Mouse (Mus musculus): ENCODE measurements around the gene Mif4gd. TPM values are rescaled to one million over a fixed set of nuclear protein-coding genes. Genes with fewer than 3 reads are reported as not detected.
"Not testable (repeated sequence)": the region's sequence is repeated elsewhere in the genome, so short reads cannot be mapped to it uniquely, and the experiment has no call there.

Mif4gd gene
- 10 to 100 TPM; 35.1 to 54.4 TPM for total RNA-seq (2021)
- long read RNA-seq, experiment 1, transcript Mif4gd-201 (6 exons, 1,372 nt): major isoform, 25 of 64 reads
- long read RNA-seq, experiment 1, transcript Mif4gd-202 (6 exons, 993 nt): minor isoform, 8 of 64 reads
- long read RNA-seq, experiment 1, partial matches to known transcripts: 6 of 64 reads
- long read RNA-seq, experiment 1, other reads (novel, unspliced or antisense): 21 of 64 reads
- long read RNA-seq, experiment 2, transcript Mif4gd-201 (6 exons, 1,372 nt): major isoform, 21 of 47 reads
- long read RNA-seq, experiment 2, transcript Mif4gd-202 (6 exons, 993 nt): minor isoform, 7 of 47 reads
- long read RNA-seq, experiment 2, partial matches to known transcripts: 0 of 47 reads
- long read RNA-seq, experiment 2, other reads (novel, unspliced or antisense): 17 of 47 reads

DNA sequence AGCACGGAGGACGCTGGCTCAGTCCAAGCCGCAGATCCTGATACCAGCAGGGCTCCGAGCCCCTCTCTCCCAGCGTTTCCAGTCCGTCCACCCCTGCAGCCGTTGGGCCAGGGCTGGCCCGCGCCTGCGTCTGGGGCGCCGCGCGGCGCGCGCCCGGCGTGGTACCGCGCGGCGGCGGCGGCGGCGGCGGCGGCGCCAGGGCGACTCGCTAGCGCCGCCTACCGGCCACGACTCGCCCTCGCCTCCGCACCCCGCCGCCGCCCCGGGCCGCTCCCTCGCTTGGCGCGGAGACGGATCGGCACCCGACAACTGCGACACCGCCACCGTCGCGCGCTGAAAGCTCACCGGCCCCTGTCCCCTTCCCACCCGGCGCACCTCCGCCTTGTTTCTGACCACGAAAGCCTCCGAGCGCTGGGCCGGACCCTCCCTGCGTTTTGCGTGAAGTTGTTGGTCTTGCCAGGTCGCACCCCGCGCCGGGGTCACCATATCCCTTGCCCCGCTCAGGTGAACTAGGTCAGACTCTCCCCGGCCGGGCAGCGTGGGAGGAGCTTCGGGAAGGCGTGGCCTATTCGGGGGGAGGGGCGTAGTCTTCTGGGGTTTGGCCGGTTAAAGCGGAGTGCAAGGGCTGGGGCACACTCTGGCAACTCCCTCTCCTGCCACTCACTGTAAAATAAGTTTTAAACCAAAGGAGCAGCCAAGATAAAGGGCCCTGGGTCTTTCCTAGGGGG is at the start of gene Mif4gd:
Gene Mif4gd, minus strand, starts transcription at position 560 of the 728 bp plus-strand sequence.
- peak; percentile 92 for DNase-seq

DNA sequence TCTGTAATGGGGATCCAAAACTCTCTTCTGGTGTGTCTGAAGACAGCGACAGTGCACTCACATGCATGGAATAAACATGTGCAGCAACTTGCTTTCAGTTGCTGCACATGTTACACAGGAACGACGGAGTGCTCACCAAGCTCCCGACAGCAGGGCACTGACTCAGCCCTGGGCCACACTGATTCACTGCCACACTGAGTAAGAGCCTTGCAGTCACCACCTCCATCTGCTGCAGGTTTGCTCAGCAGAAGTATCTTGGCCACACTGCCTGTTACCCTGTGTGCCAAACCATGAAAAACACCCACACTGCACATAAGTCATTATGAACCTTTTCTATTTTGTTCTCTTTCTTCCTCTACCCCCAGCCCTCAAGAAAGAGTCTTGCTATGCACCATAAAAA is 47.6 kb upstream of the Mif4gd start:
- no peak for DNase-seq

DNA sequence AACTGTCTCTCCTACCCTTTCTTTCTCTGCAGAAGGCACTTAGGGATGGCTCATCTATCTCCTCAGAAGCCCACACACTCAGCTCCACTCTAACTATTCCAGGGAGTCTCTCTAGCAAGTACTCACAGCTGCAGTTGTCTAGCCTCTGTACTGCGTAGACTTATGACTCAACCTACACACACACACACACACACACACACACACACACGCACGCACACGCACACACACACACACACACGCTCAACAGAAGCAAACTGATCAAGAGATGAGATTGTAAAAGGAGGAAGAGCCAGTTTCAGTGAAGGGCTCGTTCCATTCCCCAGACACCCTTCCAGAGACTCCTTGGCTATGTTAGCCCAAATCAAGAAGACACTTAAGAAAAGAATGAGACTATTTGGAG is 45.8 kb upstream of the Mif4gd start:
- DNase-seq: no peak

DNA sequence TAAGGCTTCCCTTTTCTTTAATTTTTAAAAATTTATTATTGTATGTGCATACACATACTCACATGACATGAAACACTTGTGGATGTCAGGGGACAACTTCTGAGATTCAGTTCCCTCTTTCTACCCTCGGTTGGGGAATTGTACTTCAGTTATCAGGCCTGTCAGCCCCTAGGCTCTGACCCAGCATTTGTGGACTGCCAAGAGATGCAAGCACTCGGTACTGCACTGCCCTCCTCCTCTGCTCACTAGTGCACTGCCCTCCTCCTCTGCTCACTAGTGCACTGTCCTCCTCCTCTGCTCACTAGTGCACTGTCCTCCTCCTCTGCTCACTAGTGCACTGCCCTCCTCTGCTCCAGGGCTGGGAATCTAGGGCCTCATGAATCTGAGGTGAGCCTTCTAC is 41.4 kb upstream of the Mif4gd start:
- DNase-seq: no peak

DNA sequence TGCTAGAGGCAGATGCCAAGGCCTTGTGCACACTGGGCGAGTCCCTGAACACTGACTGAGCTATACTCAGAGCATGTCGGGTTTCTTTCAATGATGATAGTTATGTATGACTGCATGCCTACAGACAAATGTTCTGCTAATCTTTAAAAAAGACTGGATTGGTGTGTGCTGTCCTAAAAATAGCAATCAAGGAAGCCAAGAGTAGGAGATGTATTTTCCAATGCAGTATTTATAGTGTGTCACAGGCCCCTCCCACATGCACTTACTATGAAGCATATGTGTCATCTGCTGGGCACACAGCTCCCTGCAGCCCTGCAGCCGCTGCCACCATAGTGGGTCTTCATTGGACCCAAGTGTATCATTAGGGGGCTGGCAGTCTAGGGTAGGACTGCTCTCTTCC is 40.4 kb upstream of the Mif4gd start:
- DNase-seq: no peak

DNA sequence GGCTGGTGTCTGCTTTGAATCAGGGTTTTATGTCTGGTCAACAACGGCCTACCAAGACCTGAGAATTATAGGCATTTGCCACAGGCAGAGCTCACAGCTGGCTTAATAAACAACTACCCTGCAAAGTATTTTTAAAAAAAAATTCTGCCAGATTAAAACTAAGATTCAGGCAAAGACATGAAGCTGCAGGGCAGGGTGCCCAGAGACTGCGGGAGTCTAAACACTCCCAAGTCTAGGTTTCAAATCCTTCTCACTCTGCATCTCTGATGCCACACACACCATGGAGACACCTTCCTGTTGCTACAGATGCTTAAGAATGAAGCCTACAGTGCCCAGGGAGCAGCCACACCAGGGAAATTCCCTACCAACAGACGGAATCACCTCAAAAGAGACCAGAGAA is 38.9 kb upstream of the Mif4gd start:
- DNase-seq: no peak

DNA sequence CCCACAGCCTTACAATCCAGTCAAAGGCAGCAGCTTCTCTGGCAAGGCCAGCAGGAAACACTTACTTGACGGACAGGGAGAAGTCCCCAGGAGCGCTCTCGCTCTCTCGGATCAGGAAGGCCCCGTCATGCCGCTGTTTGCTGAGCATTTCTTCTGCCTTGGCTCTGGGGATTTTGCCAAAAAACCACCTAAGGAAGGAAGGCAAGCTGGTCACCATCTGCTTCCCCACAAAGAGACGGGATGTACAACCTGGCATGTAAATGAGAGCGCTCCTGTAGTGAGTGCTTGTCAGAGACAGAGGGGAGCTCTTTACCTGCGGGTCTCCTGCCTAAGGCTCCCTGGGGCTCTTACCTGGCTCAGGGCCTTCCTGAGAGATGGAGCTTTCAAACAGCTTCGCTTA is 36.9 kb upstream of the Mif4gd start:
- no peak for DNase-seq

DNA sequence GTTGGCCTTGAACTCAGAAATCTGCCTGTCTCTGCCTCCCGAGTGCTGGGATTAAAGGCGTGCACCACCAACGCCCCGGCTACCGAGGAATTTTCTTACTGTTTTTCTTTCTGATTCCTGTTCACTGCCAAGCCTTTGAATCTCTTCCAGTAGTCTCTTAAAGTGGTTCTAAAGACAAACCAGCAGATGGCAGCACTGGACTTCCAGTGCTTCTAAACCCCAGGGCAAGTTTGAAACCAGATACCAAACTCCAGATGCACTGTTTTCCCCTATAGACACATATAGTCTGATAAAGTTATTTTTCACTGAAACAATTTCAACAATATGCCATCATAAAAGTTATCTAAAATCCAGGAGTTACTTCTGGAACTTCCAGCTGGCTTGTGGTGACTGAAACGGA is 34.7 kb upstream of the Mif4gd start:
- DNase-seq: no peak

DNA sequence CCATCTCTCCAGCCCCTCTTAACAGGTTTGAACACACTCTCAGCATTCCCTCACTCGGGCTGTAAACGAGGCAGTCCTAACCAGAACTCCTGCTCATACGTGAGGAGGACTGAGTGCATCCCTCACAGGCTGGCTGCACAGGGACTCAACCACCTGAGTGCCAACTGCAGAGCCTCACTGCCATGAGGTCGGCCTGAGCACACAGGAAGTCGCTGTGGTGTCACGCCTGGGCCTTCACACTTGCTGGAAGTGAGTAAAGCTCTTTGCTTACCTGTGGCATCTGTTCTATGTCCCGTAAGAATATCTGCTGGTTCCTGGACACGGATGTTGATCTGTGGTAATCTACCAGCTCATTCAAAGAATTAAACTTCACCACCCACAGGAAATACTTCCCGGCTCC is 33.7 kb upstream of the Mif4gd start:
- no peak for DNase-seq

DNA sequence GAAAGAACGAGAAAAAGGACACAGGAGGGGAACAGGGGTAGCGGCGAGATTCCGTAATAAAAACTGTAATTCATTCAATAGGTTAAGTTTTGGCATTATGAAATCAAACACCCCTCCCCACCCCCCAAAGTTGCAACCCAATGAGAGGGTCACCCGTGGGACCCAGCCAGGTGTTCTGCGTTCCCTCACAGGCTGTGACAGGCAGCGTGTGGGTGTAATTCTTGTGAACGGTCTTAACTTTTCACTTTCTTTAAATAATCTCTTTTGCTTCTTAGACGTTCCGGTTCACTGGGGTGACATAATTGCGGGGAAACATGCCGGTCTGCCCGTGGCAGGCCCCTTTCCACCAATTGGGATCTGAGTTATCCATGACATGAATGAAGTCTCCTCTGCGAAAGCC is 32.7 kb upstream of the Mif4gd start:
- not testable (repeated sequence) for DNase-seq

DNA sequence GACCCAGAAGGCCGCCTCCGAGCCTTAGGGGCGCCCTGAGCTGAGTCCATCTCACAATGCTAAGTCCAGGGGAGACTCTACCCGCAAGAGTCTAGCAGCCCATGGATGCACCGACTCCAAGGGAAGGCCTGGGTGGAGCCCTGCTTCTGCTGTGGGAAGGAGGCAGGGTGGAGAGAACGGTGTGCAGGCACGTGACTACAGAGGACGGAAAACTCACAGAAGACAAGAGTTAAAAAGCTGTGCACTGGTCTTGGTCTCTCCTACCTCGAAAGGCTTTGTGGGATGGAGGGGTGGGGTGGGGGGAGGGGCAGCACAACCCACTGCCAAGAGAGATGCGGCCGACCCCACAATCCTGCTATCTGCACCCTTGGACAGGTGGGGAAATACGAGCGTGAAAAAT is 31.5 kb upstream of the Mif4gd start:
- no peak for DNase-seq

DNA sequence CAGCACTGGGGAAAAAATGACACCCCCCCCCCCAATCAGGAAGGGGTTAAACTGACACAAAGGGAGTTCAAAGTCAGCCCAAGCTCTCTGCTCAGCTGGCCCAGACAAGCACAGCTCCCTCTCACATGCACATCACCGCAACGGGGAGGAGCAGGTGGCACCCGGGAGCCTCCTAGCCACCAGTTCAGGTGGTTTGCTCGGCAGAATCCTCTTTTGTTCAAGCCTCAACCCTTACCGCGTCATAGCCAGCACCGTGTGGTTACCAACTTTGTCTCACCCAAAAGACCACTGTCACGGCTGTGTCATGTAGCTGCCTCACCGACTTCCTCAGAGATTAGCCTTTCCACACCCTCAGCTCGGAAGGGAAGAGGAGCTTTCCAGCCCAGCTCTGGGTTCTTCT is 30.5 kb upstream of the Mif4gd start:
- no peak for DNase-seq

DNA sequence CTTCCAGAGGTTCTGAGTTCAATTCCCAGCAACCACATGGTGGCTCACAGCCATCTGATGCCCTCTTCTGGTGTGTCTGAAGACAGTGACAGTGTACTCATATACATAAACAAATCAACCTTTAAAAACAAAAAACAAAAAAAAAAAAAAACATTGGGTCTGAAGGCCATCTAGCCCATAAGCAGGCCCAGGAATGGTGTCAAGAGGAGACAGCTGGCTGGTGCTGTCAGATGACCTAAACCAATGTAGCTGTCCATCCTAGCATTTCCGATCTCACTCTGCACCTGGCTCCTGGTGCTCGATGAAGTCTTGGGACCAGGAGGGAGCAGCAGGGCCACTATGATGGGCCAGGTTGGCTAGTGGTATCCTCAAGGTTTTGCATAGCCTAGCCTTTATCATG is 29.9 kb upstream of the Mif4gd start:
- no peak for DNase-seq

DNA sequence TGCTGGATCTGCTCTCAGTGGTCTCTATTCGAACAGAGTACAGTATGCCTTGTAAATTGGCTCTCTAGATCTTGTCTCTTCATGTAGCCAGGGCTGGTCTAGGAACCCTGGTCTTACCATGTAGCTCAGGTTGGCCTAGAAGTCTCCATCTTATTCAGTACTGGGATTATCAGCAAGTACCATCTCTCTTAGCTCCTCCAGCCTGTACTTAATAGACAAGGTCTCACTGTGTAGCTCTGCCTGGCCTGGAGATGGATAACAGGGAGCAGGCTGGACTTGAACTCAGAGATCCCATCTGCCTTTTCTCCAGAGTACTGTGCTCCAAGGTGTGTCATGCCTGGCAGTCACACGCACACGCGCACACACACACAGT is 28.9 kb upstream of the Mif4gd start:
- DNase-seq: no peak

DNA sequence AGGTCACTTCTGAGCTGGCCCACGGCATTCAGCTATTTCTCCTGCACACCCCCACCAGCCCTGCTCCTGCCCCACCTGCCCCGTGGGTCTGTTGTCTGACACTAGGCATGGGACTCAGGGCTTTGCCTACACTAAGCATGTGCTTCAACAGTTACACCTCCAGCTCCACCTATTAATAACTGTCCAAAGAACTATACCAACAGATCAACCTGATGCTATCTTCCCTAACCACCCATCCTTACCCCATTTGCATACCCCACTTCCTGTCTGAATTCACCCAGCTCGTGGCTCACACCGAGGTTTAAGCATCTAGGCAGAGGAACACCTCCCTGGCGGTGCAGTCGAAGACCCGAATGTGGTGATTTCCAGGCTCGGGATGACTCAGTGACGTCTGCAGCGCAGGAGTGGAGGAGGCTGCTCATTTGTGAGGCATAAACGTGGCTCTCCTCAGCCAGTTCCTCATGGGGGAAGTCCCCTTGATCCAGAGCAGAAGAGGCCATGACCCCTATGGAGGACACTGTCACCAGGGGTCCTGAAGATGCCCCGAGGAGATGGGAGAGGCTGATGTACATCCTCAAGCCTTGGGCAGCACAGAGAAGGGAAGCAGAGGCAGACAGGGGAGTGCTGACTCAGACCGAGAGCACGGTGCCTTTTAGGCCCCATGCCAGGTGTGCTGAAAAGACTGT is 28.4 kb upstream of the Mif4gd start:
- DNase-seq: no peak

DNA sequence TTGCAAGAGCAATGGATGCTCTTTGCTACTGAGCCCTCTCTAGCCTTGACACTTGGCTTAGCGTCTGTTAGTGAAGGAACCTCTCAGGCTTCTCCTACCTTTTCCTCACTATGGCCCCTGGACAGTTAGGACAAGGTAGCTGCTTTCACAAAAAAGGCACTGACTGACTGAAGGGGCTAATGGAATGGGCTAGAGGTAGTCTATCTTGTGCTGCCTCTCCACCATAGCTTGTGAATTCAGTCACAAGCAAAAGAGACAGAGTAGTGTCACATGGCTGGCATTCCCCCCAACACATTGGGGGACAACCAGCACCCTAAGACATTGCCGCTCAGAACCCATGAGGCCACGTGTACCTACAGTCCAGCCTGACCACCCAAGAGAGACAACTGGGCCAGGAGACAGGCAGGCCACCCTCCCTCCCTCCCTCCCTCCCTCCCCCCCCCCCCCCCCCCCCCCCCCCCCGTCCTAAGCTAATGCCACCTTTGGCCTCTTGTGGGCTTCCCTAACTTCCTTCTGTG is 27.6 kb upstream of the Mif4gd start:
- DNase-seq: no peak

DNA sequence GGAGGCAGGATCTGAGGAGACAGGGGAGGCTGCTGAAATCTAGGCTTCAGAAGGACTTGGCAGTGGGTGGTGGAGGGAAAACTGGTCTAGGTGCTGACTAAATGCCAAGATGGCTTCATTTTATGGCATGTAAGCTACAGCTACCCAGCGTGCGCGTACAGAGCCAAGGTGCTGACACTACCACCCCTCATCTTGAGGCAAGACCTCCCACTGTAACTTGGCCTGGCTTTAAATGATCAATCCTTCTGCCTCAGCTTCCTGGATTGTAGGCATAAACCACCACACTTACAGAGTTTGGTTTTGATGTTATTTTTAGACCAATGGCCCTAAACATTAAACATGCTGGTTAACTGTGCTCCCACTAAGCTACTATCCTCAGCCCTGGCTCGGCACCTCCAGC is 26.8 kb upstream of the Mif4gd start:
- no peak for DNase-seq

DNA sequence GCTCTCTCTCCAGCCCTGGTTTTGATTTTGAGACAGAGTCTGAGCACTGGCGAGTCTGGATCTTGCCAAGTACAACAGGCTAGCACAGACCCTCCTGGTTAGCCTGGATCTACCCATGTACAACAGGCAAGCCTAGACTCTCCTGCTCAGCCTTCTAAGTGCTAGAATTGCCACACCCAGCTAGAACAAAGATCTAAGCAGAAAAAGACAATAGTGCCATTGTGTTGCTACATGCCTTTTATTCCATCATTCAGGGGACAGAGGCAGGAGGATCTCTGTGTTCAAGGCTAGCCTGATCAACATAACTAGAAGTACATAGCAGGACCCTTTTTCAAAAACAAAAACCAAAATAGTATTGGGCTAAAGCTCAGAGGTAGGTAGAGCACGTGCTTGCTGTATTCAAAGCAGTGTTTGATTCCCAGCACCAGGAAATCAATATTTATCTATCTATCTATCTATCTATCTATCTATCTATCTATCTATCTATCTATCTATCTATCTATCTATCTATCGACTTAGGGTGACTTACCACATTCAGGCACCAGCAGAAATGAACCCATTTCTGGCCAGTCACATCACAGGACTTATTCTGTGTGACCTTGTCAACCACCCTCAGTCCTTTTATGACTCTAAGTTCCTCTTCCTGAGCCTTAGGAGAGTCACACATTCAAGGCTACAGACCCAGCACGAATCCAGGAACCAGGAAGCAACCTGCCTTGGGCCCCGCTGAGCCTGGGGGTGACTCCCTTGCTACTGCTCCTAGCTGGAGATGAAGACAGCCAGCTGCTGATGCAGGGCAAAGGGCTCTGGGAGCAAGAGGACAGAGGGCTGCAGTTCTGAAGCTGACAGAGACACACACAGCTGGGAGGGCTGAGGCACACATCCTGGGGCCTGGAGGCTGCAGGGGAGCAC is 26.0 kb upstream of the Mif4gd start:
- no peak for DNase-seq

DNA sequence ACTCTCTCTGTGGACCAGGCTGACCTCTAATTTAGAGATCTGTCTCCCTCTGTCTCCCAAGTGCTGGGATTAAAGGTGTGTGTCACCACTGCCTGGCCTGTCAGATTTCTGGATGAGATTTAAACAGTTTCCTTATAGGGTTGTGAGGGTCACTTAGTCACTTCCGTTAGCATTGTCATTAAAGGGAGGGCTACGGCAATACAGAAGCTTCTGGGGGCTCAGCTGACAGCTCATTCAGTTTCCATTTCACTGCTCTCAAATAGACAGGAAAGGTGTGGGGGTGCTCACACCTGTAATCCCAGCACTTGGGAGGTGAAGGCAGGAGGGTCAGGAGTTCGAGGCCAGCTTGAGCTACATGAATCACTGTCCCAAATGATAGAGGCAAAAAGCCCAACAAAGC is 24.2 kb upstream of the Mif4gd start:
- DNase-seq: no peak

DNA sequence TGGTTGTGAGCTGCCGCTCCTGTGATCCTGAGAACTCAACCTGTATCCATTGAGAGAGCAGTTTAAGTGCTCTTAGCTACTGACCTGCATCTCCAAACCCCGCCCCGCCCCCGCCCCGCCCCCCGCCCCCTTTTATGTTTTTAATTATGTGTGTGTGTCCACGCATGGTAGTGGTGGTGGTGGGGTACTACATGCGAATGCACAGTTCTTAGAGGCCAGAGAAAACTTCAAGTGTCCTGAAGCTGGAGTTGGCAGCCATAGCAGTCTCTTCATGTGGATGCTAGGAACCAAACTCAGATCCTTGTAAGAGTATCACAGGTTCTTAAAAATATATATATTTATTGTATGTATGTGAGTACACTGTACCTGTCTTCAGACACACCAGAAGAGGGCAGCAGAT is 22.7 kb upstream of the Mif4gd start:
- DNase-seq: no peak

DNA sequence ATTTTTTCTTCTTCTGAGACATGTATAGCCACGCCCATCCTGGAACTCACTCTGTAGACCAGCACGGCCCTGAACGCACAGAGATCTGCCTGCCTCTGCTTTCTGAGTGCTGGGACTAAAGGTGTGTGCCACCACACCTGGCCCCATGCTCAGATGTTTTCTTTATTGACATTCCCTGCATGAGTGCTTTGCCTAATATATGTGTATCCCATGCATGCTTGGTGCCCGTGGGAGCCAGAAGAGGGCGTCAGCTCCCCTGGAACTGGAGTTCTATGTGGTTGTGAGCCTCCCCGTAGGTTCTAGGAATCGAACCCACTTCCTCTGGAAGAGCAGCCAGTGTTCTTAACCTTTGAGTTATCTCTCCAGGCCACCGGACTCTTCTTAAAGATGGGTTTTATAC is 22.3 kb upstream of the Mif4gd start:
- no peak for DNase-seq

DNA sequence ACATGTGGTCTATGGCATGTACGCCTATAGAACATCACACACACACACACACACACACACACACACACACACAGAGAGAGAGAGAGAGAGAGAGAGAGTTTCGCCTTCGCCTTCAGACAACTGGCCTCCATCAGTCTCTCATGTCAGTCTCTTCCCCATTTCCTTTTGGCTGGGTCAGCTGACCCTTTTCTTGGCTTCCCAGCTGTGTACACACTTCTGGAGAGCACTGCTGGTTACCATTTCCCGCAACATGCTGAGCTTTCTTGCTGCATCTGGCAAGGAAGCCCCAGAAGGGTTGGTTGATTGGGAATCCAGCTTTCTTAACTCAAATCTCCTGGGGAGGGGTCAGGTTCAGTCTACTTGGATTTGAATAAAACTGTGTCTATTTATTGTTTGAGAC is 21.3 kb upstream of the Mif4gd start:
- DNase-seq: no peak

Data from gastrocnemius, postnatal 25 days (tissue).